Mouse (Mus musculus) regulatory T cell (primary cell): ENCODE results near the gene Gpt2.

Source experiments
- in situ Hi-C: fragments of 300-600 bp; cut with MboI, MseI; formaldehyde crosslinking; loops from one replicate; pipeline ENCODE4 v1.15.1; 2025; ENCODE audit warnings: high pct_unique_total_duplicates

Gpt2 gene

GRCm38 (mm10) chr8:85492125-85492875, at the start of gene Gpt2:
Gene Gpt2 (plus strand): TSS chr8:85492576.
- in situ Hi-C loops = no loop called here

GRCm38 (mm10) chr8:85444092-85444491, 48.3 kb upstream of the Gpt2 start:
- in situ Hi-C loops = no loop called here

- in situ Hi-C loops = no loop called here
Observed at GRCm38 (mm10) chr8:85445936-85446685, 46.3 kb upstream of the Gpt2 start.

- in situ Hi-C loops = loop anchor here (25.0 kb wide), 1 partner anchor 212 kb away; no protein-coding TSS in a partner anchor
Observed at GRCm38 (mm10) chr8:85450335-85450734, 42.0 kb upstream of the Gpt2 start.

- in situ Hi-C loops = loop anchor here (25.0 kb wide), 1 partner anchor 210 kb away; no protein-coding TSS in a partner anchor
Observed at GRCm38 (mm10) chr8:85452328-85452727, 40.0 kb upstream of the Gpt2 start.

GRCm38 (mm10) chr8:85453256-85453655, 39.1 kb upstream of the Gpt2 start:
- in situ Hi-C loops = loop anchor here (25.0 kb wide), 1 partner anchor 209 kb away; no protein-coding TSS in a partner anchor

- in situ Hi-C loops = loop anchor here (5.0 to 25.0 kb wide), 2 partner anchors 68 to 208 kb away; no protein-coding TSS in a partner anchor
Observed at GRCm38 (mm10) chr8:85454750-85455149, 37.6 kb upstream of the Gpt2 start.

GRCm38 (mm10) chr8:85456536-85456935, 35.8 kb upstream of the Gpt2 start:
- in situ Hi-C loops = loop anchor here (5.0 to 25.0 kb wide), 2 partner anchors 66 to 206 kb away; no protein-coding TSS in a partner anchor

GRCm38 (mm10) chr8:85459582-85459981, 32.8 kb upstream of the Gpt2 start:
- in situ Hi-C loops = loop anchor here (5.0 to 25.0 kb wide), 2 partner anchors 63 to 203 kb away; no protein-coding TSS in a partner anchor

GRCm38 (mm10) chr8:85460804-85461203, 31.6 kb upstream of the Gpt2 start:
- in situ Hi-C loops = loop anchor here (10.0 to 25.0 kb wide), 2 partner anchors 201 to 1016 kb away; no protein-coding TSS in a partner anchor

- in situ Hi-C loops = loop anchor here (10.0 to 25.0 kb wide), 2 partner anchors 201 to 1017 kb away; no protein-coding TSS in a partner anchor
Observed at GRCm38 (mm10) chr8:85461377-85461776, 31.0 kb upstream of the Gpt2 start.

GRCm38 (mm10) chr8:85462441-85462840, 29.9 kb upstream of the Gpt2 start:
- in situ Hi-C loops = loop anchor here (10.0 to 25.0 kb wide), 2 partner anchors 200 to 1018 kb away; no protein-coding TSS in a partner anchor

- in situ Hi-C loops = loop anchor here (10.0 to 25.0 kb wide), 2 partner anchors 198 to 1020 kb away; no protein-coding TSS in a partner anchor
Observed at GRCm38 (mm10) chr8:85464316-85464715, 28.1 kb upstream of the Gpt2 start.

GRCm38 (mm10) chr8:85466056-85466455, 26.3 kb upstream of the Gpt2 start:
- in situ Hi-C loops = loop anchor here (10.0 to 25.0 kb wide), 2 partner anchors 196 to 1021 kb away; no protein-coding TSS in a partner anchor

GRCm38 (mm10) chr8:85470753-85471152, 21.6 kb upstream of the Gpt2 start:
- in situ Hi-C loops = loop anchor here (25.0 kb wide), 1 partner anchor 192 kb away; no protein-coding TSS in a partner anchor

GRCm38 (mm10) chr8:85472800-85473199, 19.6 kb upstream of the Gpt2 start:
- in situ Hi-C loops = loop anchor here (25.0 kb wide), 1 partner anchor 190 kb away; no protein-coding TSS in a partner anchor

- in situ Hi-C loops = loop anchor here (25.0 kb wide), 1 partner anchor 189 kb away; no protein-coding TSS in a partner anchor
Observed at GRCm38 (mm10) chr8:85473246-85473645, 19.1 kb upstream of the Gpt2 start.

- in situ Hi-C loops = loop anchor here (25.0 kb wide), 1 partner anchor 187 kb away; no protein-coding TSS in a partner anchor
Observed at GRCm38 (mm10) chr8:85474924-85475323, 17.5 kb upstream of the Gpt2 start.

GRCm38 (mm10) chr8:85476970-85477545, 15.3 kb upstream of the Gpt2 start:
- in situ Hi-C loops = no loop called here

GRCm38 (mm10) chr8:85478397-85478796, 14.0 kb upstream of the Gpt2 start:
- in situ Hi-C loops = no loop called here

- in situ Hi-C loops = loop anchor here (10.0 kb wide), 1 partner anchor 355 kb away; the partner anchor contains the start of gene Zfp791
Observed at GRCm38 (mm10) chr8:85479710-85480109, 12.7 kb upstream of the Gpt2 start.
